Mouse (Mus musculus) hindbrain, postnatal 0 days (tissue): ENCODE results near the gene Pagr1a. TPM values are rescaled to one million over a fixed set of nuclear protein-coding genes. Genes with fewer than 3 reads are reported as not detected.

Experiments
- ATAC-seq: fragments of 200-750 bp; cut with Nextera tagmentation; 2 replicates; pipeline ENCODE4 v1.8.0; 2017; ENCODE audit warnings: mild to moderate bottlenecking, moderate TSS enrichment, moderate library complexity
- DNase-seq: peaks from one replicate; pipeline ENCODE4 v3.0.0-alpha.2; 2015; ENCODE audit warnings: low spot score
- H3K27ac ChIP-seq: fragments of 300-500 bp; sonication (generic); 2 replicates; pipeline ENCODE4 v1.5.1; 2014; ENCODE audit warnings: mild to moderate bottlenecking
- H3K27me3 ChIP-seq: fragments of 300-500 bp; sonication (generic); 2 replicates; pipeline ENCODE4 v1.6.1; 2014; ENCODE audit warnings: low read length, mixed read lengths; ENCODE audit not compliant: insufficient read depth
- H3K36me3 ChIP-seq: fragments of 300-500 bp; sonication (generic); 2 replicates; pipeline ENCODE4 v1.6.1; 2014; ENCODE audit warnings: low read length, mixed read lengths; ENCODE audit not compliant: insufficient read depth
- H3K4me1 ChIP-seq: fragments of 300-500 bp; sonication (generic); 2 replicates; pipeline ENCODE4 v1.6.1; 2014; ENCODE audit warnings: antibody characterized with exemption, low read length, mixed read lengths; ENCODE audit not compliant: insufficient read depth
- H3K4me2 ChIP-seq: fragments of 300-500 bp; sonication (generic); 2 replicates; pipeline ENCODE4 v1.6.1; 2014; ENCODE audit warnings: low read depth, mild to moderate bottlenecking, low read length, moderate library complexity, mixed read lengths
- H3K4me3 ChIP-seq: fragments of 300-500 bp; sonication (generic); 2 replicates; pipeline ENCODE4 v1.5.1; 2014; ENCODE audit warnings: low read length
- H3K9ac ChIP-seq: fragments of 300-500 bp; sonication (generic); replicated peaks from 2 replicates; pipeline ENCODE4 v1.6.1; 2014; ENCODE audit warnings: mild to moderate bottlenecking, low read length, moderate library complexity, mixed read lengths
- H3K9me3 ChIP-seq: fragments of 300-500 bp; sonication (generic); 2 replicates; pipeline ENCODE4 v1.6.1; 2016; ENCODE audit warnings: low read length, mixed read lengths
- CTCF ChIP-seq: IDR thresholded peaks from 2 replicates; pipeline ENCODE4 v1.5.1; 2016; ENCODE audit warnings: antibody characterized with exemption, control low read depth, low read depth
- WGBS: fragments of 180-500 bp; shearing (Covaris S2); extraction: QIAGEN DNeasy Blood & Tissue Kit; methylation state at CpG from one replicate; pipeline ENCODE4 v1.1.7; 2014; 5-methylcytosine and 5-hydroxymethylcytosine counted together
- polyA plus RNA-seq: library from polyadenylated mRNA; unstranded; fragments of >200 nt; fragmentation: Nextera tagmentation; extraction: Ambion mirVana; gene quantifications from 2 replicates; pipeline ENCODE4 v1.2.1, GENCODE M21; 2015
- total RNA-seq: library from RNA; depleted of rRNA; stranded (reverse); fragments of >200 nt; gene quantifications from 2 replicates; pipeline ENCODE4 v1.2.3, GENCODE M21; 2014

The Pagr1a gene
- total and polyA plus RNA-seq, 2 experiments from 2014 or later: 11.1 to 31.2 TPM

DNA sequence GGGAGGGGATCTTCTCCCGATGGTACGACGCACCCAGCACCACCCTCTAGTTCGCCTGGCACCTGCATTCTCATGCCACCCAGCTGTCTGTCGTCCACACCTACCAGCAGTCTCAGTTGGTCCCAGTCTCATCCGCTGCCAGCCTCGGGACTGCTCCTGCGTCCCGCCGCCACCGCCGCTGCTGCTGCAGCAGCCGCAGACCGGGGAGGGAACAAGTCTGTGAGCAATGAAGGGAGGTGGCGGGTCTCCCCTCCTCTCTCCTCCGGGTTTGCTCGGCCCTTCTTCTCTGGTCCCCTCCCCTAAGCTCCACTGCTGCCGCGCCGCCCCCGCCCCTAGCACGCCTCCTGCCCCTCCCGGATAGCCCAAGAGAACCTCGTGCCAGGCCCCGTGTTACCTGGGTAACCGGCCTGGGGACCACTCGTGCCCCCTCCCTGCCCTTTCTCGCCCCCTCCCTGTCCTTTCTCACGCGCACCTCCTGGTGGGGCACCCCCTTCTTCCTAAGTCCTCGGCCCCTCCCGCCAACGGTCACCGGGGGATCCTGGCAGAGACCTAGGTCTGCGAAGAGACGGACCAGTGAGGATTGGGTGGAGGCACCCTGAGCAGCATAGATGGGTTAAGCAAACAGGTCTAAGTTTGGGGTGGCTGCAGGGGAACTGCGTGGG is 3.9 kb upstream of the Pagr1a start, which contains the start of the genes Gm42742 and Prrt2:
Gene Gm42742, minus strand, starts transcription at position 197 of the 662 bp plus-strand sequence.
Gene Prrt2, minus strand, starts transcription at position 311 of the 662 bp plus-strand sequence.
- peak within 1 kb of the TSS; percentile 81 for H3K9ac ChIP-seq
- ATAC-seq: peak; percentile 13
- DNase-seq: peak; percentile 79
- H3K27ac ChIP-seq: peak within 1 kb of the TSS; percentile 86
- H3K27me3 ChIP-seq: no peaks in the 10 kb centered on the region
- 2% methylated on average over 36 of the region's 37 CpGs for WGBS
- peaks cover 19% of the 10 kb centered on the region; the same call in 1 of the 2 replicates for H3K36me3 ChIP-seq
- peak within 1 kb of the TSS; percentile 85 for H3K4me2 ChIP-seq
- peaks cover 48% of the 10 kb centered on the region for H3K4me1 ChIP-seq
- TF ChIP-seq CTCF: no peak
- no peaks in the 10 kb centered on the region for H3K9me3 ChIP-seq
- peak within 1 kb of the TSS; percentile 59 for H3K4me3 ChIP-seq

DNA sequence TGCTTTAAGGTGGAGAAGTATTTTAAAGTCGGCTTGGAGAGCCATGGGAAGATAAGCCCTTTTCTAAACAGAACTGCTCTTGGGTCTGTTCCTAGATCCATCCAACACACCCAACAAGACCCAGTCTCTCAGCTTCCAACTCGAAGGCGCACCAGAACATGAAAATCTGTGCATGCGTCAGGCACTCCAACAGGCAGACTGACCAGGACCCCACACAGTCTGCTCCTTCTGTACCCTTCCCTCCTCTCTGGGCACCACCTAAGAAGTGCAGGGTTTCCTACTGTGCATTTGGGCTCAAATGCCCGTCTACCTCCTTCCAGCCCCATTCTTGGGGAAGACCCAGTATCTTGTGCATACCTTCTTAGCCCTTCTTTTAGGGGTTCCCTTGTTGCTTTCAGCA is 3.3 kb upstream of the Pagr1a start:
- H3K4me2 ChIP-seq: peak overlapping the region; percentile 85
- peak overlapping the region; percentile 81 for H3K9ac ChIP-seq
- H3K27ac ChIP-seq: peak overlapping the region; percentile 86
- no peak for DNase-seq
- 11% methylated on average over 5 of the region's 5 CpGs for WGBS
- no peak for ATAC-seq
- no peaks in the 10 kb centered on the region for H3K9me3 ChIP-seq
- peaks cover 54% of the 10 kb centered on the region for H3K4me1 ChIP-seq
- TF ChIP-seq CTCF: no peak
- peak overlapping the region; percentile 59 for H3K4me3 ChIP-seq
- peaks cover 20% of the 10 kb centered on the region for H3K36me3 ChIP-seq
- no peaks in the 10 kb centered on the region for H3K27me3 ChIP-seq

DNA sequence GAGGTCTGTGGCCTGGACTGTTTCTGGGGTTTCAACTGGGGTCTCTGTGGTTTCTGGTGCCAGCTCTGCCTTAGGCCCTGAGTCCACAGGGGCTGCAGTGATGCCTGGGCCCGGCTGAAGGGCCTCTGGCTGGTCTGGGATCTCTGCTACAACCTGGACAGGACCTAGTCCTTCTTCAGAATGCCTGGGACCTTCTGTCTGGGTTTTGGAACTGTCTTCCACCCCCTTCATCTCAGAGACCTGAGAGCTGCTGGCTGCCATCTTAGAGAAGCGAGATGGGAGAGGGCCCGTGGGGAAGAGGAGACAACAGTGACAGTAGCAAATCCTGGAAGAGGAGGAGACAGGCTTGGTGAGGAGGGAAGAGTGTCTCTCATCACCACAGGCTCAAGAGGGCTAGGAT is 2.9 kb upstream of the Pagr1a start:
- DNase-seq (peak; percentile 4), ATAC-seq (no peak)
- H3K9ac ChIP-seq: peak overlapping the region; percentile 81
- peaks cover 56% of the 10 kb centered on the region for H3K4me1 ChIP-seq
- H3K4me3 ChIP-seq: peak overlapping the region; percentile 59
- peaks cover 25% of the 10 kb centered on the region for H3K36me3 ChIP-seq
- H3K9me3 ChIP-seq: no peaks in the 10 kb centered on the region
- no peak for TF ChIP-seq CTCF
- no peaks in the 10 kb centered on the region for H3K27me3 ChIP-seq
- 45% methylated on average over 3 of the region's 3 CpGs for WGBS
- H3K4me2 ChIP-seq: peak overlapping the region; percentile 85
- peak overlapping the region; percentile 86; the same call in 1 of the 2 replicates for H3K27ac ChIP-seq

DNA sequence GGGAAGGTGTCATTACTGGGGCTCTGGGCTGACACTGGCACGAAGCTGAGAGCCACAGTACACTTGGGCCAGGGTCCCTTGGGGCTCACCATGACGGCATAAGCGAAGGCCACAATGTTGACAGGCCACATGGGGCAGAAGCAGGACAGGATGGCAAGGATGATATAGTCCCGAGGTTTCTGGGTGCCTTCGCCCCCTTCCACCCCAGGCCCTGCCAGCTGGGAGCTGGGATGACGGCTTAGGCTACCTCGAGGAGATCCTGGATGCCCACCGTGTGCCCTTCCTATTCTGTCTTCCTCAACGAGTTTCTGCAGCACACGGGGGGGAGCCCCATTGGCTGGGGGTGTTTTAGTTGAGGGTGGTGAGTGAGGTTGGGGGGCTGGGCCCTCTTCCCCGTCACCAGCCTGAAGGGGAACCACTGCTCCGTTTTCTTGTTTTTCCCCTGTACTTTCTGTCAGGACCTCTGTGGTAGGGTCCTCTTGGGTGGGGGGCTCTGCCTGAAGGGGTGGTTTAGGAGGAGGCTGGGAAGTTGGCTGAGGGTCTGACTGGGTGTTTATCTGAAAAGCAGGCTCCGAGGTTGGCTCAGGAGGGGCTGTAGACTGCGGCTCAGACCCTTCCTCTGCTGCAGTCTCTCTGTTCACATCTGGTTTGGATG is 2.3 kb upstream of the Pagr1a start:
- Histone ChIP-seq H3K4me2 (peak overlapping the region; percentile 85), H3K4me3 (peak overlapping the region; percentile 59), H3K9ac (peak overlapping the region; percentile 81; the same call in 1 of the 2 replicates), H3K27ac (peak overlapping the region; percentile 86; the same call in 1 of the 2 replicates), H3K9me3 (no peaks in the 10 kb centered on the region), H3K27me3 (no peaks in the 10 kb centered on the region), H3K4me1 (peaks cover 50% of the 10 kb centered on the region), H3K36me3 (peaks cover 26% of the 10 kb centered on the region)
- DNase-seq (no peak), ATAC-seq (no peak)
- no peak for TF ChIP-seq CTCF
- WGBS: 74% methylated on average over 14 of the region's 14 CpGs

- WGBS: 78% methylated on average over 15 of the region's 15 CpGs
Observed at GRCm38 (mm10) chr7:127018416-127019305, 1.5 kb upstream of the Pagr1a start.

GRCm38 (mm10) chr7:127017950-127018345 is 796 bp upstream of the Pagr1a start:
- no peak for TF ChIP-seq CTCF
- H3K27me3 ChIP-seq: no peaks in the 10 kb centered on the region
- peaks cover 37% of the 10 kb centered on the region for H3K4me1 ChIP-seq
- H3K27ac ChIP-seq: peak overlapping the region; percentile 42; the same call in 1 of the 2 replicates
- ATAC-seq: no peak
- H3K36me3 ChIP-seq: peaks cover 25% of the 10 kb centered on the region
- H3K9ac ChIP-seq: peak overlapping the region; percentile 30
- DNase-seq: no peak
- WGBS: 51% methylated on average over 6 of the region's 6 CpGs
- H3K4me2 ChIP-seq: peak overlapping the region; percentile 85
- no peaks in the 10 kb centered on the region for H3K9me3 ChIP-seq
- H3K4me3 ChIP-seq: peak overlapping the region; percentile 6; the same call in 1 of the 2 replicates

More at GRCm38 (mm10) chr7:127018416-127019305, 1.5 kb upstream of the Pagr1a start:
- no peak for TF ChIP-seq CTCF
- Histone ChIP-seq H3K9me3 (no peaks in the 10 kb centered on the region), H3K36me3 (peaks cover 26% of the 10 kb centered on the region), H3K4me1 (peaks cover 42% of the 10 kb centered on the region), H3K27ac (peak overlapping the region; percentile 42; the same call in 1 of the 2 replicates), H3K4me2 (peak overlapping the region; percentile 85), H3K27me3 (no peaks in the 10 kb centered on the region), H3K4me3 (no peak overlapping the region), H3K9ac (peak overlapping the region; percentile 25; the same call in 1 of the 2 replicates)
- ATAC-seq: no peak
- no peak for DNase-seq
